Mouse (Mus musculus): ENCODE data around the gene Dbp. TPM values are rescaled to one million over a fixed set of nuclear protein-coding genes. Genes with fewer than 3 reads are reported as not detected.

Gene Dbp
- total RNA-seq, 1 experiment: 10.0 TPM

- Histone ChIP-seq H3K27ac (ENCODE audit: insufficient read depth, low read depth, low read length, poor library complexity, severe bottlenecking) (no peak within 1 kb of the TSS), H3K9me3 (ENCODE audit: control insufficient read depth, insufficient read depth, low read depth, low read length) (0 out of 2 replicates have a peak, but pooled peaks cover 1% of the 10 kb centered on the region), H3K4me1 (ENCODE audit: control insufficient read depth in 2 of 2, insufficient read depth in 2 of 2, low read length in 2 of 2, poor library complexity in 1 of 2) (peaks cover 2 to 13% of the 10 kb centered on the region in 2 experiments; a peak in 2 of 4 replicates), H3K4me3 (ENCODE audit: insufficient read depth in 1 of 2, low read depth in 1 of 2, low read length in 2 of 2, poor library complexity in 1 of 2, severe bottlenecking in 1 of 2) (no peak within 1 kb of the TSS; a peak in 1 of 4 replicates), H3K36me3 (ENCODE audit: control insufficient read depth, insufficient read depth, low read length, poor library complexity, severe bottlenecking) (no peaks in the 10 kb centered on the region), H3K9ac (ENCODE audit: insufficient read depth, low read depth, low read length, poor library complexity, severe bottlenecking) (no peak within 1 kb of the TSS)
- in situ Hi-C loops (cut with MboI; ENCODE audit: low sequenced_read_pairs in 2 of 2, unreplicated experiment in 2 of 2): no loop called here
- no peak for TF ChIP-seq MAFK (IDR thresholded peaks at IDR 0.05; ENCODE audit: insufficient read depth, low read depth, low read length)
- no peak for TF ChIP-seq ZC3H11A (IDR thresholded peaks at IDR 0.05; ENCODE audit: borderline replicate concordance, low read depth, low read length)
- no peak for TF ChIP-seq ZNF384 (IDR thresholded peaks at IDR 0.05; ENCODE audit: low read depth, low read length)
- no peak for TF ChIP-seq HCFC1 (IDR thresholded peaks at IDR 0.05; ENCODE audit: borderline replicate concordance, insufficient read depth, low read length)
- no peak for TF ChIP-seq CHD2 (IDR thresholded peaks at IDR 0.05; ENCODE audit: low read depth, low read length)
- DNase-seq (ENCODE audit: low read depth, low spot score): no peak
Observed at GRCm38 (mm10) chr7:45666161-45666560, 38.7 kb upstream of the Dbp start, which contains the start of gene Fut2. Gene Fut2 (minus strand): TSS chr7:45666394.

GRCm38 (mm10) chr7:45667761-45668160 lies 37.1 kb upstream of the Dbp start:
- H3K4me3 ChIP-seq (ENCODE audit: insufficient read depth in 1 of 2, low read depth in 1 of 2, low read length in 2 of 2, poor library complexity in 1 of 2, severe bottlenecking in 1 of 2): no peak overlapping the region
- no peak for TF ChIP-seq HCFC1 (IDR thresholded peaks at IDR 0.05; ENCODE audit: borderline replicate concordance, insufficient read depth, low read length)
- no peak for TF ChIP-seq ZC3H11A (IDR thresholded peaks at IDR 0.05; ENCODE audit: borderline replicate concordance, low read depth, low read length)
- no peak for TF ChIP-seq ZNF384 (IDR thresholded peaks at IDR 0.05; ENCODE audit: low read depth, low read length)
- TF ChIP-seq MAFK (IDR thresholded peaks at IDR 0.05; ENCODE audit: insufficient read depth, low read depth, low read length): no peak
- no peak for TF ChIP-seq CHD2 (IDR thresholded peaks at IDR 0.05; ENCODE audit: low read depth, low read length)
- in situ Hi-C loops (cut with MboI; ENCODE audit: low sequenced_read_pairs in 2 of 2, unreplicated experiment in 2 of 2): no loop called here

GRCm38 (mm10) chr7:45668921-45669320 lies 36.0 kb upstream of the Dbp start:
- TF ChIP-seq ZNF384 (IDR thresholded peaks at IDR 0.05; ENCODE audit: low read depth, low read length) (no peak), ZC3H11A (IDR thresholded peaks at IDR 0.05; ENCODE audit: borderline replicate concordance, low read depth, low read length) (no peak), CHD2 (IDR thresholded peaks at IDR 0.05; ENCODE audit: low read depth, low read length) (no peak), MAFK (IDR thresholded peaks at IDR 0.05; ENCODE audit: insufficient read depth, low read depth, low read length) (no peak), HCFC1 (IDR thresholded peaks at IDR 0.05; ENCODE audit: borderline replicate concordance, insufficient read depth, low read length) (no peak)
- in situ Hi-C loops (cut with MboI; ENCODE audit: low sequenced_read_pairs in 2 of 2, unreplicated experiment in 2 of 2): no loop called here
- no peaks in the 10 kb centered on the region for H3K9me3 ChIP-seq (ENCODE audit: control insufficient read depth, insufficient read depth, low read depth, low read length)
- peaks cover 2 to 9% of the 10 kb centered on the region in 2 experiments; a peak in 2 of 4 replicates for H3K4me1 ChIP-seq (ENCODE audit: control insufficient read depth in 2 of 2, insufficient read depth in 2 of 2, low read length in 2 of 2, poor library complexity in 1 of 2)
- H3K4me3 ChIP-seq (ENCODE audit: insufficient read depth in 1 of 2, low read depth in 1 of 2, low read length in 2 of 2, poor library complexity in 1 of 2, severe bottlenecking in 1 of 2): no peak overlapping the region
- no peak overlapping the region for H3K9ac ChIP-seq (ENCODE audit: insufficient read depth, low read depth, low read length, poor library complexity, severe bottlenecking)
- no peaks in the 10 kb centered on the region for H3K36me3 ChIP-seq (ENCODE audit: control insufficient read depth, insufficient read depth, low read length, poor library complexity, severe bottlenecking)
- no peak overlapping the region for H3K27ac ChIP-seq (ENCODE audit: insufficient read depth, low read depth, low read length, poor library complexity, severe bottlenecking)
- no peak for DNase-seq (ENCODE audit: low read depth, low spot score)

More at GRCm38 (mm10) chr7:45667761-45668160, 37.1 kb upstream of the Dbp start:
- no peak for DNase-seq (ENCODE audit: low read depth, low spot score)
- Histone ChIP-seq H3K9ac (ENCODE audit: insufficient read depth, low read depth, low read length, poor library complexity, severe bottlenecking) (no peak overlapping the region), H3K9me3 (ENCODE audit: control insufficient read depth, insufficient read depth, low read depth, low read length) (no peaks in the 10 kb centered on the region), H3K27ac (ENCODE audit: insufficient read depth, low read depth, low read length, poor library complexity, severe bottlenecking) (no peak overlapping the region), H3K36me3 (ENCODE audit: control insufficient read depth, insufficient read depth, low read length, poor library complexity, severe bottlenecking) (no peaks in the 10 kb centered on the region), H3K4me1 (ENCODE audit: control insufficient read depth in 2 of 2, insufficient read depth in 2 of 2, low read length in 2 of 2, poor library complexity in 1 of 2) (peaks cover 2 to 13% of the 10 kb centered on the region in 2 experiments; a peak in 2 of 4 replicates)

- H3K9ac ChIP-seq (ENCODE audit: insufficient read depth, low read depth, low read length, poor library complexity, severe bottlenecking): no peak overlapping the region
- in situ Hi-C loops (cut with MboI; ENCODE audit: low sequenced_read_pairs in 2 of 2, unreplicated experiment in 2 of 2): no loop called here
- peaks cover 0 to 9% of the 10 kb centered on the region in 2 experiments; a peak in 1 of 4 replicates for H3K4me1 ChIP-seq (ENCODE audit: control insufficient read depth in 2 of 2, insufficient read depth in 2 of 2, low read length in 2 of 2, poor library complexity in 1 of 2)
- no peak for DNase-seq (ENCODE audit: low read depth, low spot score)
- H3K4me3 ChIP-seq (ENCODE audit: insufficient read depth in 1 of 2, low read depth in 1 of 2, low read length in 2 of 2, poor library complexity in 1 of 2, severe bottlenecking in 1 of 2): no peak overlapping the region
- H3K27ac ChIP-seq (ENCODE audit: insufficient read depth, low read depth, low read length, poor library complexity, severe bottlenecking): no peak overlapping the region
- H3K9me3 ChIP-seq (ENCODE audit: control insufficient read depth, insufficient read depth, low read depth, low read length): no peaks in the 10 kb centered on the region
- TF ChIP-seq HCFC1 (IDR thresholded peaks at IDR 0.05; ENCODE audit: borderline replicate concordance, insufficient read depth, low read length) (no peak), ZNF384 (IDR thresholded peaks at IDR 0.05; ENCODE audit: low read depth, low read length) (no peak), CHD2 (IDR thresholded peaks at IDR 0.05; ENCODE audit: low read depth, low read length) (no peak), ZC3H11A (IDR thresholded peaks at IDR 0.05; ENCODE audit: borderline replicate concordance, low read depth, low read length) (no peak), MAFK (IDR thresholded peaks at IDR 0.05; ENCODE audit: insufficient read depth, low read depth, low read length) (no peak)
- H3K36me3 ChIP-seq (ENCODE audit: control insufficient read depth, insufficient read depth, low read length, poor library complexity, severe bottlenecking): peaks cover 3% of the 10 kb centered on the region; the same call in 1 of the 2 replicates
Observed at GRCm38 (mm10) chr7:45677627-45678295, 27.1 kb upstream of the Dbp start.

Measured in ES-E14 (cell line).